Mouse (Mus musculus) telencephalon, adult 2 months (tissue): Measurements from ENCODE around the gene Myoz1.
A peak's percentile ranks its signal among the peaks of the same experiment; 100 is the strongest.

ENCODE experiments used
- DNase-seq: peaks from one replicate; pipeline ENCODE4 v3.0.0-alpha.2; 2011; ENCODE audit warnings: low read depth, low spot score

The Myoz1 gene

DNA sequence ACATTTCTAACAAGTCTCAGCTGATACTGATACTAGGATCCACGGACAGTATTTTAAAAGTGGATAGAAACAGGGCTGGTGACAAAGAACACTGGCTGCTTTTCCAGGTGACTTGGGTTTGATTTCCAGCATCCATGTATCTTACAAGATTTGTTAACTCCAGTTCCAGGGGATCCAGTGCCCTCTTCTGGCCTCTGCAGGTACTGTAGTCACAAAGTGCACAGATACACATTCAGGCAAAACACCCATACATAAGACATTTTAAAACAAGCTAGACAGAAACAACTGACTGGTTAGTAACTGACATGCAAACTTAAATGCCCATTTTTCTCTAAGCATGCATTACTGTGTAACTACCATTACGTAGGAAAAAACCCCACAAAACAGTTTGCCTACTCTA lies 16.6 kb upstream of the Myoz1 start:
- DNase-seq = no peak

DNA sequence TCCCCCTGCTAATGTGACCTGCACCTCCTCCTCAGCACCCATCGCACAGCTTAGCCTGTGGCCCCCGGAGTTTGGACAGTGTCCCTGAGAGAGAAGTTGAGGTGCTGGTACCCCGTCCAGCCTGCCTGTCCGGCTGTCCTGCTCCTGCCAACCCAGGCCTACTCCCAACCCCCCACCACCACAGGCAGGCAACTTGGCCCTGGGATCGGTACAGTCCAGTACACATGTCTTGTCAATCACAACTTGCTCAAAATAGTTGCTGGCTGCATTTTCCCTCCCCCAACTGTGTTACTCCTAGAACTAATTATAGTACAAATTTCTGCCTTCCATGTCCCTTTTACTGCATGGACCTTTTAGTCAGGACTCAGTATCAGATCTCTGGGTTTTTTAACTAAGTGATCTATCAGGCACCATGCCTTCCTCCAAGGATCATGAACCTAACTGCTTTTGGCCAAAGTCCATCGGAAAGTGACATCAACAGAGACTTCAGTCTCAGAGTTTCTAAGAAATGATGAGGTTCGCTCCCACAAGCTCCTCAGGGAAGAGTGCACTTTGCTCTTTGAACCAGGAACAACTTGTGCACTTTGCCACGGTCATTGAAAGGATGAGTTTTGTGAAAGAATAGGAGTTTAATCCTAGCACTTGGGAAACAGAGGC lies 11.9 kb upstream of the Myoz1 start, which contains the start of gene Synpo2l:
Gene Synpo2l (minus strand): TSS at position 201 of the 657 bp plus-strand sequence.
- DNase-seq = no peak

DNA sequence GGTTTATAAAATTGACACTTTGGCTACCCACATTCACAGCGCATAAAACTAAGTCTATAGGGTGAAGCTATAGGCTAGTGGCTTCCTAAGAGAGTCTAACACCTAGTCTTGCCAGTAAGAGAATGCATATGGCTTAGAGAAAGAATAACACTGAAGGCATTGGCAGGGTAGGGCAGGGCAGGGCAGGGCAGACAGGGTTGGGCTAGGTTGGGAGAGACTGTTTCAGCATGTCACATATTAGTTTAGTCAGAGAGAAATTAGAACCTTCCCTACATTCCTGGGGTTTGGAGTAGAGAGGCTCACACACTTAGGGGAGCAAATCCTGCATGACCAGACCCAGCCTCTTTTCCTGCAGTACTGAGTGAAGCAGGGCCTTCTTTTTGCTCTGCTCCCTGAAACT lies 11.1 kb upstream of the Myoz1 start:
- DNase-seq = no peak

GRCm38 (mm10) chr14:20664436-20664835 lies 8.1 kb upstream of the Myoz1 start:
- DNase-seq = no peak

- DNase-seq = no peak
Measured at GRCm38 (mm10) chr14:20663601-20664000, 7.3 kb upstream of the Myoz1 start.

DNA sequence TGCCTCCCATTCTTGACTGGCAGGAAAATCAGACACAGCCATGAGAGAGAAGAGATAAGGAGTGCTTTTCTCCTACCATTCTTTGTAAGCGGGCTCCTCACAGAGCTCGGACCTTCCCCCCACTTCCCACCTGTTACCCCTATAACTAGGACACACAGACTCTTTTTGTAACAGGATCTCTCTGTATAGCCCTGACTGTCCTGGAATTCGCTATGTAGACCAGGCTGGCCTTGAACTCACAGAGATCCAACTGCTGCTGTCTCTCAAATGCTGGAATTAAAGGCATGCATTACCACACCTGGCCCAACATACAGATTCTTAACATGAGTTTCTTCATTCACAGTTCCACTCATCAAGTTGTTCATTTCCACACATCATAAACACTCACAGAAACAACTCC lies 6.4 kb upstream of the Myoz1 start:
- DNase-seq = no peak

DNA sequence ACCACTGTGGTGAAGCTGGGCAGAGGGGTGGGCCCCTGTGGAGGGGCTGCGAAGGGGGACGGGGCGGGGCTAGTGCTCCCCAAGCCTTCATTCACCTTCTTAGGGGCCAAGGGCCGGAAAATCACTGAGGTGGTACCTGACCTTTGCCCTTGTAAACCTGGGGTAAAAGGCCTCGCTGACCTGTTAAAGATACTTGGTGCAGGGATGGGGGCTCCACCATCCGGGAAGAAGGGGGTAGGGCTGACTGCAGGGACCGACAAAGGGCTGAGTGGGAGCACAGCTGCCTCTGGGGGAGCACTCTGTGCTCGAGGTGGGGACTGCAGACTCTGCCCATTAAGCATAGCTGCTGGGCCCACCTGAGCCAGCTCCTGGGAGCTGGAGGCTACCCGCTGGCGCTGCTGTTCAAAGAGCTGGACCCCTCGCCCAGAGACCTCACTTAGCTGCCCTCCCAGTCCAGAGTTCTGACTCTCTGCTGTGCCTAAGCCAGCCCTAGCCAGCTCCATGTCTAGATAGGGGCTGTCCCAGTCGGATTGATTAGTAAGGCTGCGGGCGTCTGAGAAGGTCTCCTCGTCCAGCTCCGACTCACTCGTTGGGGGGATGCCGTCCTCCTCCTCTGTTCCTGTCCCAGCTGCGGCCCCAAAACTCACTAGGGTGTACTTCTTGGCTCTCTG lies 5.5 kb upstream of the Myoz1 start:
- DNase-seq = no peak

DNA sequence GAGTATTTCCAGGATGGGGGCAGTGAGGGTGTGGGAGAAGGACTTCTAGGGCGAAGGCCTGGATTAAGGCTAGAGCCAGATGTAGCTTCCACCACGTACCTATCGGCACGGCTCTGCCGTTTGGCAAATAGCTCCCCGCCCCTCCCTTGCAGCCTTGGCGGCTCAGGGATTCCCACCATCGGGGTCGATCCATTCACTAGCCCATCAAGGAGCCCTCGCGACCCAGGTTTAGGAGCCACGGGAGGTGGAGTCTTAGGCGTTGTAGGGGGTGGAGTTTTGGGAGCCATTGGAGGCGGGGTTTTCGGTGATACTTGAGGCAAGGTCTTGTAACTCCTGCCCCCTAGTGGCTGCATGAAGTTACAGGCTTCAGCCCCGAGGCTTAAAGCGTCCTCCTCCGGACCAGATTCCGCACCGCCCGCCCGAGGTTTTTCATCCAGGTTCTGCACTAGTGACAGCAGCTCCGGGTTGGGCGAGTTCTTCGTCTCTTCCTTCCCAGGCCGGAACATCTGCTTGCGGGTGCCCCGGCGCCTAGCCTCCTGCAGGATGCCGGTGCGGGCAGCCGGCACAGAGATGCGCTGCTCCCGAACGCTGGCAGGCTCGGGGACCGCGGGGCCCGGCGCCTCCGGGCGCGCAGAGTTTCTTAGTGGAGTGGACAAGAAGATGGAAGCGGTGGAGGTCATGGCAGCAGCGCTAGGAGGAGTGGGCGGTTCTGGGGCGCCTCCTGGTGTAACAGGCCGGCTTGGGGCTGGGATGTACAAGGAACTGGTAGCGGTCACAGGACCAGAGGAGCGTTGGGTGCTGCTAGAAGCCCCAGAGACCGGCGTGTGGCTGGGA lies 4.7 kb upstream of the Myoz1 start:
- peak; percentile 97 for DNase-seq

GRCm38 (mm10) chr14:20659687-20660086 lies 3.3 kb upstream of the Myoz1 start:
- DNase-seq = no peak

- no peak for DNase-seq
Measured at GRCm38 (mm10) chr14:20658902-20659301, 2.6 kb upstream of the Myoz1 start.

DNA sequence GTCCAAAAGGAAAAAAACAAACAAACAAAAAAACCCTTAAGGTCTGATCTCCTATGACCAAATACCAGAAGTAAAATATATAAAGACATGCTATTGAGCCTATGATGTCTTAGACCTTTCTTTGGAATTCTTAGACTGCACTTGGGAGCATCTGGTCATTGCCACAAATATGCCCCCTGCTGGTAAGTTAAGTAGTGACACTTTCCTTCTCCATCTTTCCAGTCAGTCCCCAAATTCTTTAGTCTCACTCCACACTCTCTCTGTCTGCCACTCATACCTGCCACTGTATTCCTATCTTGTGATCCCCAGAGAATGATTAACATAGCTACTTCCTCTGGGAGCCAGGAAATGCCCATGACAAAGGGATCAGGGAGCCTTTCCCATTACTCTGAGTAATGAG lies 2.0 kb upstream of the Myoz1 start:
- DNase-seq = no peak

- DNase-seq = no peak
Measured at GRCm38 (mm10) chr14:20655731-20656130, 609 bp downstream of the Myoz1 start.

DNA sequence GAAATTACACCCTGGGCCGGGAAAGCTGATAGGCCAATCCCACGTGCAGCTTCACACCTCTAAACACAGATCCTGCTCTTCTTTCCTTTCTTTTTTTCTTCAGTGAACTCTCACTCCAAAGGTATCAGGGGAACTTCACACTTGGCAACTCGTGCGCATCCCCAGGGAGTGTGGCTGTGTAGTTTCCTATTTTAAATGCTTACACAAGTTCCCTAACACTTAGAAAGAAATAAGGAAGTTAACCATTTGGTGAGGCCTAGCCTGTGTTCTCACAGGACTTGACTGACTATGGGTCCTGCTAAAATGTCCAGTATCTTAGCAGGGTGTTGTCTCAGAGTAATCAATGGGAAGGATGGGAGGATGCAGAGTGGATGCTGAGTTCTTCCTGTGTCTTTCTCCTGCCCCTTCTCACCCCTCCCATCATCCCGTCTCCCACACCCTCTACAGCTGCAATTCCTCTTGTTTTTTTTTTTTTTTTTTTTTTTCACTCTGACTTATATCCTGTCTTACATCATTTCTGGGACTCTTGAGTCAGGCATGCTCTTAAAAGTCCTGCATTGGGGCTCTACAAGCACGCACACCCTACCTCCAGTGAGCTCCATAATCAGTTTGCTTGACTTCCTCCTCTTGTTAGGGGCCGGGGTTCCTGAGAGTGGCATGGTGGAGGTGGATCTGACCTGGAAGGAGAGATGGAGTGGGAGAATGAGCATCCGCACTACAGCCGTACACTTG lies 1.5 kb downstream of the Myoz1 start:
- no peak for DNase-seq

- no peak for DNase-seq
Measured at GRCm38 (mm10) chr14:20651722-20652256, 4.6 kb downstream of the Myoz1 start.

DNA sequence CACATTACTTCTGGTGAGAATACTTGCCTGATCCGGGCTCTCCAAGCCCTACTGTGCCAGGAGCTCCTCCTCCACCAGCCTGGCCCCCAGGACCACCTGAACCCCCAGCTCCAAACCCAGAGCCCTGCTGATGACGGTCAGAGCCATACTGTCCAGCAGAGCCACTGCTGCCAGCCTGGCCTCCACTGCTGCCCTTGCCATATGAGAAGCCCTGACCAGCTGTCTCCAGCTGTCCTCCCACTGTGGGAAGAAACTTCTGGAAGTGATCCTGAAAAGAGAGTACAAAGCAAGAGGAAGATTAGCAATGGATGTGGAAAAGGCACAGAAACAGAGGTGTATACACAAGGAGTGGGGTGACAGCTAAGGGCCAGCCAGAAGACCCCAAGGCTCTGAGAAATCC lies 5.3 kb downstream of the Myoz1 start:
- no peak for DNase-seq

- no peak for DNase-seq
Measured at GRCm38 (mm10) chr14:20646381-20646780, 10.0 kb downstream of the Myoz1 start.

GRCm38 (mm10) chr14:20645547-20645946 lies 10.8 kb downstream of the Myoz1 start:
- no peak for DNase-seq

- DNase-seq = no peak
Measured at GRCm38 (mm10) chr14:20641438-20641875, 14.9 kb downstream of the Myoz1 start.

GRCm38 (mm10) chr14:20640644-20641437 lies 15.5 kb downstream of the Myoz1 start, which contains the start of gene Usp54:
Gene Usp54 (minus strand): TSS chr14:20641063.
- peak; percentile 95 for DNase-seq

- no peak for DNase-seq
Measured at GRCm38 (mm10) chr14:20639918-20640619, 16.3 kb downstream of the Myoz1 start.
